Mouse (Mus musculus): ENCODE data around the gene Mccc2.

Mccc2 gene

GRCm38 (mm10) chr13:99938606-99939319 lies 76.7 kb downstream of the Mccc2 start:
- no peak for DNase-seq

GRCm38 (mm10) chr13:99937741-99938140 lies 77.7 kb downstream of the Mccc2 start:
- DNase-seq, result no peak

GRCm38 (mm10) chr13:99932406-99932805 lies 83.0 kb downstream of the Mccc2 start:
- no peak for DNase-seq

GRCm38 (mm10) chr13:99931502-99931901 lies 83.9 kb downstream of the Mccc2 start:
- no peak for DNase-seq

DNA sequence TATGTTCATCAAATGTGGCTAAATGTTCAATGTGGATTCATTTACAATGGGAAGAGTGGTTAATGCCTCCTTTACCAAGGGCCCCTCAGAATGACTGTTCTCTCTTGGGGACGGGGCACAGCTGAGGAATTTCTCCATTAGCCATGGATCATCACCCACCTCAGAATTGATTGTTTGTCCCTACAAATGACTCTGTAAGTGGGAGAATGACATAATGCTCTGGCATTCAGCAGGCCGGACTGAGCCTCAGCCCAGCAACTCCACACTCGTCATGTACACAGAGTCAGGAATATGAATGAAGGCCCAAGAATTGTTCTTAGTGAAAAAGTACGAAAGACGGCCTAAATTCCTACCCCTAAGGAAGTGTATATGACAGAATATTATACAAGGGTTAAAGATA lies 89.2 kb downstream of the Mccc2 start:
- DNase-seq, result no peak

DNA sequence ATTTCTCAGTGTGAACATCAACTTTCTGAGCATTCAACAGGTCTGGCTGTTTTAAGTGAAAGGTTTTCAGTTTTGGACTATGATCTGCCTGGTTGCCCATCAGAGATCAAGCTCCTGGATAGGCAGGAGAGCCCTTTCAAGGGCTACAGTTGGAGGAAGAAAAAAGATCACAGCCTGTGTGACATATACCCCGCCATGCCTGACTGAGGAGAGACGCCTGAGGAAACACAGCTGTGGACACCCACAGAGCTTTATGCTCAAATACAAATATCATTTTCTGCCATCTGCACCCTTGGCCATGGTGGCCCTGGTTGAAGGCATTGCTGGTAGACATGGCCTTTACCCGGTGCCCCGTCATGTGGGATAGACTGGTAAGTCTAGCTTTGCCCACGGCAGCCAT lies 99.8 kb downstream of the Mccc2 start:
- no peak for DNase-seq

- DNase-seq, result no peak
Measured at GRCm38 (mm10) chr13:99900965-99901364, 114.5 kb downstream of the Mccc2 start, which contains the start of gene Cartpt. Cartpt (minus strand) TSS chr13:99901091.

GRCm38 (mm10) chr13:99900557-99900892 lies 114.9 kb downstream of the Mccc2 start:
- peak; percentile 36 for DNase-seq

DNA sequence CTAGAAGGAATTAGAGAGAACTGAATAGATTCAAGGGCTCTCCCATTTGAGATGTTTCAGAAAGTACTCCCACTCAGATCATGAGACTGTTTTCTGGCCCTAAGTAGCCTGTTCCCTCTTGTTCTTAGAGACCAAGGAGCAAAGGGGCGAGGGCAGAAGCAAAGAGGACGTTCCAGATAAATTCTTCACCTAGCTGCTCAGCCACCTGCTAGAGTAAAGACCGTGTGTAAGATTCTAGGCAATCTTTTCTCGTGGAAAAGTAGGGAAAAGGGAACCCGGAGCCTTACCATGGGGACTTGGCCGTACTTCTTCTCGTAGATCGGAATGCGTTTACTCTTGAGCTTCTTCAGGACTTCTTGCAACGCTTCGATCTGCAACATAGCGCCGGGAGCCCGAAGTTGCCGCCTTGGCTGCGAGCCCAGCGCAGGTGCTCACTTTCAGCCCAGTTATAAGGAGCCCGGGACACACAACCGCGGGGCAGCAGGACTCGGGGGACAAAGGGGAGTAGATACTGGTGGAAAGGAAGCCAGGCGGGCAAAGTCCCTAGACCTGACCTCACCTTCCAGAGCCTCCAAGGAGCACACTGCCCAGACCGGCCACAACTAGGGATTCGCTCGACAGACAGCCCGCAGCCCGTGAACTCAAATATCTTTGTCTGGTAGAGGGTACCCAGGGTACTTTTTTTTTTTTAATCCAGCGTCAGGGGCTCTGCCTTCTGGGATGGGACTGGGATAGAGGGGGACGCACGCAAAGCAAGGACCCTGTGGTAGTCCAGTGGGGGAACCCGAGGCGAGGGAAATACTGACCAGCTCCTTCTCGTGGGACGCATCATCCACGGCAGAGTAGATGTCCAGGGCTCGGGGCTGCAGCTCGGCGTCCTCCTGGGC lies 115.5 kb downstream of the Mccc2 start:
- DNase-seq, result no peak

GRCm38 (mm10) chr13:99898816-99899215 lies 116.6 kb downstream of the Mccc2 start:
- no peak for DNase-seq
